Mouse (Mus musculus): ENCODE measurements at regions not wholly inside any gene's neighbourhood (a gene's known extent, or its start where the extent isn't known, plus 50 kb on each side); places are given as distances from the start of the nearest gene placed in this dataset.
A peak's percentile ranks its signal among the peaks of the same experiment; 100 is the strongest.
"Not testable (repeated sequence)": the region's sequence is repeated elsewhere in the genome, so short reads cannot be mapped to it uniquely, and the experiment has no call there.

- no peaks in the 10 kb centered on the region for H3K36me3 ChIP-seq
- H3K27ac ChIP-seq (ENCODE audit: poor library complexity, severe bottlenecking): no peak overlapping the region
- H3K9ac ChIP-seq: no peak overlapping the region
- H3K4me1 ChIP-seq (replicated peaks): no peaks in the 10 kb centered on the region
- ATAC-seq (ENCODE audit: insufficient number of reproducible peaks, low FRiP score): no peak
- H3K4me2 ChIP-seq: no peak overlapping the region
- H3K27me3 ChIP-seq (replicated peaks): no peaks in the 10 kb centered on the region
- WGBS: 60% methylated on average over 2 of the region's 2 CpGs
- peaks cover 4% of the 10 kb centered on the region; the same call in 1 of the 2 replicates for H3K9me3 ChIP-seq (replicated peaks)
- H3K4me3 ChIP-seq: no peak overlapping the region
Observed at GRCm38 (mm10) chr5:3250273-3250672, 91.0 kb upstream of the Cdk6 start.

- WGBS: 77% methylated on average over 1 of the region's 1 CpGs
- no peaks in the 10 kb centered on the region for H3K9me3 ChIP-seq (replicated peaks)
- no peak overlapping the region for H3K4me2 ChIP-seq
- H3K4me1 ChIP-seq (replicated peaks): no peaks in the 10 kb centered on the region
- no peaks in the 10 kb centered on the region for H3K27me3 ChIP-seq (replicated peaks)
- no peak overlapping the region for H3K4me3 ChIP-seq
- ATAC-seq (ENCODE audit: insufficient number of reproducible peaks, low FRiP score): no peak
- H3K9ac ChIP-seq: no peak overlapping the region
- H3K36me3 ChIP-seq: no peaks in the 10 kb centered on the region
- no peak overlapping the region for H3K27ac ChIP-seq (ENCODE audit: poor library complexity, severe bottlenecking)
Observed at GRCm38 (mm10) chr5:3260289-3260688, 81.0 kb upstream of the Cdk6 start.

GRCm38 (mm10) chr5:3264988-3265738 is 76.1 kb upstream of the Cdk6 start:
- H3K27me3 ChIP-seq (replicated peaks); H3K9ac ChIP-seq; ATAC-seq (ENCODE audit: insufficient number of reproducible peaks, low FRiP score); H3K9me3 ChIP-seq (replicated peaks); H3K27ac ChIP-seq (ENCODE audit: poor library complexity, severe bottlenecking); H3K4me2 ChIP-seq; H3K36me3 ChIP-seq; H3K4me1 ChIP-seq (replicated peaks); H3K4me3 ChIP-seq: not testable (repeated sequence)
- WGBS: 52% methylated on average over 8 of the region's 8 CpGs

GRCm38 (mm10) chr5:3267021-3267420 is 74.3 kb upstream of the Cdk6 start:
- ATAC-seq (ENCODE audit: insufficient number of reproducible peaks, low FRiP score): no peak
- H3K4me3 ChIP-seq: no peak overlapping the region
- H3K27me3 ChIP-seq (replicated peaks): no peaks in the 10 kb centered on the region
- H3K9me3 ChIP-seq (replicated peaks): no peaks in the 10 kb centered on the region
- H3K27ac ChIP-seq (ENCODE audit: poor library complexity, severe bottlenecking): no peak overlapping the region
- no peaks in the 10 kb centered on the region for H3K4me1 ChIP-seq (replicated peaks)
- no peak overlapping the region for H3K4me2 ChIP-seq
- WGBS: 77% methylated on average over 5 of the region's 5 CpGs
- no peaks in the 10 kb centered on the region for H3K36me3 ChIP-seq
- H3K9ac ChIP-seq: no peak overlapping the region

GRCm38 (mm10) chr5:3269760-3270159 is 71.5 kb upstream of the Cdk6 start:
- no peaks in the 10 kb centered on the region for H3K4me1 ChIP-seq (replicated peaks)
- WGBS: 67% methylated on average over 7 of the region's 7 CpGs
- no peaks in the 10 kb centered on the region for H3K36me3 ChIP-seq
- no peak overlapping the region for H3K4me3 ChIP-seq
- H3K4me2 ChIP-seq: no peak overlapping the region
- H3K27me3 ChIP-seq (replicated peaks): no peaks in the 10 kb centered on the region
- H3K9me3 ChIP-seq (replicated peaks): no peaks in the 10 kb centered on the region; the same call in 1 of the 2 replicates
- no peak overlapping the region for H3K27ac ChIP-seq (ENCODE audit: poor library complexity, severe bottlenecking)
- ATAC-seq (ENCODE audit: insufficient number of reproducible peaks, low FRiP score): no peak
- no peak overlapping the region for H3K9ac ChIP-seq

- H3K27ac ChIP-seq (ENCODE audit: poor library complexity, severe bottlenecking); H3K36me3 ChIP-seq; H3K9ac ChIP-seq; H3K4me3 ChIP-seq; H3K9me3 ChIP-seq (replicated peaks); H3K27me3 ChIP-seq (replicated peaks); H3K4me2 ChIP-seq; ATAC-seq (ENCODE audit: insufficient number of reproducible peaks, low FRiP score); H3K4me1 ChIP-seq (replicated peaks): not testable (repeated sequence)
- WGBS: 51% methylated on average over 1 of the region's 1 CpGs
Observed at GRCm38 (mm10) chr5:3273140-3273539, 68.1 kb upstream of the Cdk6 start.

GRCm38 (mm10) chr5:3277241-3277640 is 64.0 kb upstream of the Cdk6 start:
- not testable (repeated sequence) for H3K4me3 ChIP-seq; H3K9me3 ChIP-seq (replicated peaks); H3K9ac ChIP-seq; H3K4me2 ChIP-seq; ATAC-seq (ENCODE audit: insufficient number of reproducible peaks, low FRiP score); H3K27me3 ChIP-seq (replicated peaks); H3K4me1 ChIP-seq (replicated peaks); H3K36me3 ChIP-seq; H3K27ac ChIP-seq (ENCODE audit: poor library complexity, severe bottlenecking)
- 86% methylated on average over 16 of the region's 16 CpGs for WGBS

GRCm38 (mm10) chr5:3278956-3279355 is 62.3 kb upstream of the Cdk6 start:
- not testable (repeated sequence) for H3K9me3 ChIP-seq (replicated peaks); H3K4me1 ChIP-seq (replicated peaks); H3K4me2 ChIP-seq; H3K4me3 ChIP-seq; ATAC-seq (ENCODE audit: insufficient number of reproducible peaks, low FRiP score); H3K27me3 ChIP-seq (replicated peaks); H3K36me3 ChIP-seq; H3K27ac ChIP-seq (ENCODE audit: poor library complexity, severe bottlenecking); H3K9ac ChIP-seq
- 83% methylated on average over 5 of the region's 5 CpGs for WGBS

- not testable (repeated sequence) for H3K36me3 ChIP-seq; H3K9ac ChIP-seq; H3K27me3 ChIP-seq (replicated peaks); ATAC-seq (ENCODE audit: insufficient number of reproducible peaks, low FRiP score); H3K9me3 ChIP-seq (replicated peaks); H3K4me3 ChIP-seq; H3K27ac ChIP-seq (ENCODE audit: poor library complexity, severe bottlenecking); H3K4me2 ChIP-seq; H3K4me1 ChIP-seq (replicated peaks)
- WGBS: 60% methylated on average over 8 of the region's 8 CpGs
Observed at GRCm38 (mm10) chr5:3281911-3282506, 59.3 kb upstream of the Cdk6 start.

- no peaks in the 10 kb centered on the region for H3K27me3 ChIP-seq (replicated peaks)
- no peak overlapping the region for H3K4me3 ChIP-seq
- ATAC-seq (ENCODE audit: insufficient number of reproducible peaks, low FRiP score): no peak
- H3K9ac ChIP-seq: no peak overlapping the region
- no peak overlapping the region for H3K4me2 ChIP-seq
- 88% methylated on average over 3 of the region's 3 CpGs for WGBS
- no peaks in the 10 kb centered on the region for H3K36me3 ChIP-seq
- 0 out of 2 replicates have a peak, but pooled peaks cover 5% of the 10 kb centered on the region for H3K4me1 ChIP-seq (replicated peaks)
- H3K9me3 ChIP-seq (replicated peaks): peaks cover 7% of the 10 kb centered on the region; the same call in 1 of the 2 replicates
- H3K27ac ChIP-seq (ENCODE audit: poor library complexity, severe bottlenecking): no peak overlapping the region
Observed at GRCm38 (mm10) chr5:3283083-3283482, 58.2 kb upstream of the Cdk6 start.

- not testable (repeated sequence) for H3K27me3 ChIP-seq (replicated peaks); H3K27ac ChIP-seq (ENCODE audit: poor library complexity, severe bottlenecking); H3K4me2 ChIP-seq; H3K4me3 ChIP-seq; H3K9ac ChIP-seq; H3K36me3 ChIP-seq; H3K4me1 ChIP-seq (replicated peaks); ATAC-seq (ENCODE audit: insufficient number of reproducible peaks, low FRiP score); H3K9me3 ChIP-seq (replicated peaks)
- 90% methylated on average over 1 of the region's 1 CpGs for WGBS
Observed at GRCm38 (mm10) chr5:3284335-3284734, 57.0 kb upstream of the Cdk6 start.

- not testable (repeated sequence) for H3K9me3 ChIP-seq (replicated peaks); H3K27me3 ChIP-seq (replicated peaks); H3K9ac ChIP-seq; H3K4me3 ChIP-seq; H3K36me3 ChIP-seq; H3K4me1 ChIP-seq (replicated peaks)
- 10% methylated on average over 8 of the region's 8 CpGs for WGBS
- ATAC-seq (ENCODE audit: insufficient number of reproducible peaks, low FRiP score): peak; percentile 36; the same call in 1 of the 2 replicates
- H3K27ac ChIP-seq (ENCODE audit: poor library complexity, severe bottlenecking): peak overlapping the region; percentile 75
- peak overlapping the region; percentile 24; the same call in 1 of the 2 replicates for H3K4me2 ChIP-seq
Observed at GRCm38 (mm10) chr5:3289991-3290417, 51.3 kb upstream of the Cdk6 start.

Data from heart, embryonic 12.5 days (tissue).